Mouse (Mus musculus) lung, postnatal 10 days (tissue): ENCODE measurements at regions not wholly inside any gene's neighbourhood (a gene's known extent, or its start where the extent isn't known, plus 50 kb on each side); places are given as distances from the start of the nearest gene placed in this dataset.

Experiments
- DNase-seq: peaks from one replicate; pipeline ENCODE4 v3.0.0; 2021

GRCm38 (mm10) chr8:82471825-82472224, 68.8 kb upstream of the Il15 start:
- DNase-seq: no peak

DNA sequence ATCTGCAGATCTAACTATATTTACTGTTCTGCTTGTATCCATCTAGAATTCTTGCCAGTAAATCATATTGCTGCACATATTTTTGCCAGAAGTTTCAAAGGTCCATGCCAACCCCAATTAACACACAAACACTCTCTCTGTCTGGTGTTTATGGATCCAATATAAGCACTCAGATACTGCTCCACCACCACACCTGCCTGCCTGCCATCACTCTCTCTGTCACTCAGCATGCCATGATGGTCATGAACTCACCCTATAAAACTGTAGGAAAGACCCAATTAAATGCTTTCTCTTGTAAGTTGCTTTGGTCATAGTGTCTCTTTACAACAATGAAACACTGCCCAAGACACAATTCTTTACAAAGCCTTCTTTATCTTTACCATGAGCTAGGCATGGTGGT, 66.8 kb upstream of the Il15 start:
- DNase-seq: no peak

DNA sequence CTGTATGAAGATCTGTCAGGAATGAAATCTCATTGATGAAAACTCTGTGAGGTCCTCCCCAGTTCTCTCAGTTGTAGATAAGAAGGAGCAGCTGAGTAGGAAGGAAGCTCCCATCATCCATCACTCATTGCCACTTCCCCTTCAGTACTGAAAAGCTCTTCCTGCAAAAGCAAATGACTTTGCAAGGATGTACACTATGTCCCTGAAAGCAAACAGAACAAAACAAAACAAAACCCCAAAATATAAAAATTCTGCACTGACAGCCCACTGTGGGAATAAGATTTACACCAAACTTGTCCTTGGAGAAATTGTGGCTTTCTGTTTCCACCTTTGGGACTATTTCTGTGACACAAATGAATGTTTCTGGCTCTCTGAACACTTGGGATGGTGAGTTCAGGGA, 59.8 kb upstream of the Il15 start:
- DNase-seq: no peak

GRCm38 (mm10) chr8:82459007-82459406, 56.0 kb upstream of the Il15 start:
- DNase-seq: no peak

DNA sequence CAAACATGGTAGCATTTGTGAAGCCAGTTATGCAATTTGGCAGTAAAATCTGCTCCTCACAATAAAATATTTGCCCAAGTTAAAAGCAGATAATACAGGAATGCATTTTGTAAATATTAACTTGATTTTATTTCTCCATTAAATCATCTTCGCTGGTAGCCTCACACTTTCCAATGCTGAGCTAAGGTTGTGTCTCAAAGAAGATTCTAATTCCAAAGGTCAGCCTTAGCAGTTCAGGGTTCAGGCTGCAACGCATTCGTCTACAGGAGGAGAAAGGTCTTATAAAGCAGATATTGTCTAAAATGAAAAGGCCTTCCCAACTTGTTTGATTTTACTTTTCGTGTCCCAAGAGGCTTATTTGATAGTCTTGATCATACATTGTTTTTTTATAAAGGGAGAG, 51.0 kb upstream of the Il15 start:
- no peak for DNase-seq
